Mouse (Mus musculus) embryonic facial prominence, embryonic 11.5 days (tissue): ENCODE results near the gene Hpdl. TPM values are rescaled to one million over a fixed set of nuclear protein-coding genes. Genes with fewer than 3 reads are reported as not detected.

Experiments used
- ATAC-seq: fragments of 200-750 bp; cut with Nextera tagmentation; replicated peaks from 2 replicates; pipeline ENCODE4 v1.8.0; 2017; ENCODE audit warnings: low read depth; ENCODE audit not compliant: insufficient number of reproducible peaks, low FRiP score, low TSS enrichment
- DNase-seq: peaks from one replicate; pipeline ENCODE4 v3.0.0-alpha.2; 2015; ENCODE audit warnings: low spot score
- H3K27ac ChIP-seq: fragments of 300-500 bp; sonication (generic); replicated peaks from 2 replicates; pipeline ENCODE4 v1.5.1; 2014; ENCODE audit warnings: mild to moderate bottlenecking, low read depth, low read length, control low read depth
- H3K27me3 ChIP-seq: fragments of 300-500 bp; sonication (generic); 2 replicates; pipeline ENCODE4 v1.6.1; 2014; ENCODE audit warnings: mild to moderate bottlenecking, low read length, moderate library complexity, mixed read lengths; ENCODE audit not compliant: control insufficient read depth, insufficient read depth
- H3K36me3 ChIP-seq: fragments of 300-500 bp; sonication (generic); replicated peaks from 2 replicates; pipeline ENCODE4 v1.6.1; 2014; ENCODE audit warnings: low read depth, mild to moderate bottlenecking, low read length, moderate library complexity, mixed read lengths; ENCODE audit not compliant: control insufficient read depth, insufficient read depth
- H3K4me1 ChIP-seq: fragments of 300-500 bp; sonication (generic); 2 replicates; pipeline ENCODE4 v1.6.1; 2014; ENCODE audit warnings: low read length, mixed read lengths; ENCODE audit not compliant: control insufficient read depth, insufficient read depth
- H3K4me2 ChIP-seq: fragments of 300-500 bp; sonication (generic); 2 replicates; pipeline ENCODE4 v1.6.1; 2014; ENCODE audit warnings: low read depth, mild to moderate bottlenecking, control low read depth, low read length, moderate library complexity
- H3K4me3 ChIP-seq: fragments of 300-500 bp; sonication (generic); 2 replicates; pipeline ENCODE4 v1.5.1; 2014; ENCODE audit warnings: low read depth, low read length, control low read depth
- H3K9ac ChIP-seq: fragments of 300-500 bp; sonication (generic); replicated peaks from 2 replicates; pipeline ENCODE4 v1.6.1; 2014; ENCODE audit warnings: mild to moderate bottlenecking, control low read depth, low read length
- H3K9me3 ChIP-seq: fragments of 300-500 bp; sonication (generic); replicated peaks from 2 replicates; pipeline ENCODE4 v1.6.1; 2016; ENCODE audit warnings: mild to moderate bottlenecking, low read length, inconsistent platforms, mixed read lengths; ENCODE audit not compliant: control insufficient read depth
- WGBS: fragments of 180-500 bp; shearing (Covaris S2); extraction: QIAGEN DNeasy Blood & Tissue Kit; methylation state at CpG from one replicate; pipeline ENCODE4 v1.1.7; 2014; 5-methylcytosine and 5-hydroxymethylcytosine counted together
- polyA plus RNA-seq: library from polyadenylated mRNA; unstranded; fragments of >200 nt; fragmentation: Nextera tagmentation; extraction: Ambion mirVana; gene quantifications from 2 replicates; pipeline ENCODE4 v1.2.1, GENCODE M21; 2014

Gene Hpdl
- polyA plus RNA-seq, 1 experiment from 2014 or later, result 1.2 TPM

DNA sequence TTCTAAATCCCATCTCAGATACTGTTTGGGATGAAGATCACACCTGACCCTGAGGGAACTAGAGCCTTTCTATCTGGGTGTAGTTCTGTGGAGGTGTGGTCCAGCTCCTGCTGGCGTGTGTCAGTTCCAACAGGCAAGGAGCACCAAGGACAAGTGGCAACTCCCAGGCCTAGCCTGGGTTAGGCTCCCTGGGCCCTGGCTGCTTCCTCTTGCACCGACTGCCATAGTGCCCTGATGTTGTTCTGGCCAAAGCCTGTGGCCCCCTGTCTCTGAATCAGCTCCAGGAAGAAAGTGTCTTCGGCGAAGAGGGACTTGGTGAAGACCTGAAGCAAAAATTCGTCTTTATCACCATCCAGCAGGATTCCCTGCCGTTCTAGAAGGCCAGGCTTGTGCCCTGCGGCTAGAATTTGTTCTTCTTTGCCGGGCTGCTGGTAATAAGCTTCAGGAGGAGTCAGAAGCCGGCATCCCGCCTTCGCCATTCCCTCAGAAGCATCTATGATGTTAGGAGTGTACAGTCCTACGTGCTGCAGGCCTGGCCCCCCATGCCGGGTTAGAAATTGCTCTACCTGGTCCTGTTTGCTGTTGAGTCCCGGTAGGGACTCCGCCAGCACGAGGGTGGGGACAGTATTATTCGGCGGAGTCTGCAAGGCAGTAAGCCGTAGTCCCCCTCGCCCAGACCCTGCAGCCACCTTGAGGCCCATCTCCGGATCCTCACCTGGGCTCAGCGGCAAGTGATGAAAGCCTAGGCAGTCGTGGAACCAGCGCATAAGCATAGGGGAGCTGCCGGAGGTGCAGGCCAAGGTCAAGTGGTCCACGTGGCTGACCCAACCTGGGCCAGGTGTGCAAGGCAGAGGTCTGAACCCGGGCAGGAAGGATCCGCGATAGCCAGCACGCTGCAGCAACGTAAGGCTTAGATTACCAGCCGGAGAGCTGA, 1.3 kb downstream of the Hpdl start:
- ATAC-seq, result 0 out of 2 replicates have a peak, but pooled peaks have one; percentile 2
- H3K9me3 ChIP-seq, result no peaks in the 10 kb centered on the region
- peak overlapping the region; percentile 48 for H3K4me3 ChIP-seq
- peak overlapping the region; percentile 56 for H3K9ac ChIP-seq
- no peaks in the 10 kb centered on the region for H3K36me3 ChIP-seq
- H3K27me3 ChIP-seq, result no peaks in the 10 kb centered on the region; the same call in 1 of the 2 replicates
- peaks cover 4% of the 10 kb centered on the region for H3K4me1 ChIP-seq
- WGBS, result 16% methylated on average over 32 of the region's 32 CpGs
- H3K27ac ChIP-seq, result no peak overlapping the region
- H3K4me2 ChIP-seq, result peak overlapping the region; percentile 93
- peak; percentile 12 for DNase-seq

DNA sequence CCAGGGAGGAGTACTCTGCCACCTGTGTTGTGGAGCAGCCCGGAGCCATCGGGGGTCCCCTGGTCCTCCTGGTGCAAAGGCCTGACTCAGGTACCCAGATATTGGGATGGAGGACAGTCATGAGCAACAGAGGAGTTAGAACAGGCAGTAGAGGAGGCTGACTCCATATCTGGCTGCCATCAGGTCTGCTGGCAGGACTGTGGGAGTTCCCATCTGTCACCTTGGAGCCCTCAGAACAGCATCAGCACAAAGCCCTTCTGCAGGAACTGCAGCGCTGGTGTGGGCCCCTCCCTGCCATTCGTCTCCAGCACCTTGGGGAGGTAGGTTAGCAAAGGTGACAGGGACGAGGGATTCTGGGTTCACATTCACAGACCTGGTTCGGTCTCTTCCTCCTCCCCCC, 4.0 kb downstream of the Hpdl start:
- no peak overlapping the region for H3K4me2 ChIP-seq
- no peaks in the 10 kb centered on the region for H3K9me3 ChIP-seq
- no peak overlapping the region for H3K9ac ChIP-seq
- H3K27me3 ChIP-seq, result no peaks in the 10 kb centered on the region; the same call in 1 of the 2 replicates
- no peaks in the 10 kb centered on the region for H3K36me3 ChIP-seq
- no peak overlapping the region for H3K4me3 ChIP-seq
- H3K4me1 ChIP-seq, result peaks cover 4% of the 10 kb centered on the region
- 92% methylated on average over 6 of the region's 6 CpGs for WGBS
- H3K27ac ChIP-seq, result no peak overlapping the region
- ATAC-seq, result no peak
- DNase-seq, result no peak

DNA sequence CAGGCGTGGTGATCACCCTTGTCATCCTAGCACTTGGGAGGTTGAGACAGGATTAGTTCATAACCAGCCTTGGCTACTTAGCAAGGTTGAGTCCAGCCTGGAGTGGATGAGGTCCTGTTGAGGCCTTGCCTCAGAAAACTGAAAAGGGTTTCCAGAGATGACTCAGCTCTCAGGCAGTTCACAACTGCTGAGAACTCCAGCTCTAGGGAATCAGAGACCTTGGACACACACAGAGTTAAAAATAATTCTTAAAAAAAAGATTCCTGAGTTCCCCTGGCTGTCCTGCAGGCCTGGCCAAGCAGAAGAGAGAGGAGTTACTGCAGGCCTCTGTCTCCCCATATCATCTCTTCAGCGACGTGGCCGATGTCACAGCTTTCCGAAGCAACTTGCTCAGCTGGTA, 6.2 kb downstream of the Hpdl start:
- Histone ChIP-seq H3K27ac (no peak overlapping the region), H3K4me1 (no peaks in the 10 kb centered on the region), H3K9ac (no peak overlapping the region), H3K4me2 (no peak overlapping the region), H3K9me3 (no peaks in the 10 kb centered on the region), H3K4me3 (no peak overlapping the region), H3K27me3 (no peaks in the 10 kb centered on the region; the same call in 1 of the 2 replicates), H3K36me3 (no peaks in the 10 kb centered on the region)
- WGBS, result 86% methylated on average over 5 of the region's 5 CpGs
- no peak for DNase-seq
- ATAC-seq, result no peak

DNA sequence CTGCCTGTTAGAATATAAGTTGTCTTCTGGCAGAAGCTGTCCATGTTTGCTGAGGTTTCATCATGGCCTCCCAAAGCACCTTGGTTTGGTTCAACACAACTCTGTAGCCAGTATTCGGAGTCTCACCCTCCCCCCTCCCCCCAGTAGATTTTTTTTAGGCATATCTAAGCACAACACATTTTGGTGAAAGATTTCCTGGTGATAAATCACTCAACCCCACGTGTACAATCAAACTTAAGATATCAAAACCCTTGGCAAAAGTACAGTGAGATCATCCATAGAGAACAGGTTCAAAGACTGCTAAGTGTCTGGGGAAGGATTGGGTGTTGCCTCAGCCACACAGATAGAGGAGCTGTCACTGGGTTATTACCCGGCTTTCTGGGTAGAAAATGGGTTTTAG, 10.5 kb downstream of the Hpdl start:
- Histone ChIP-seq H3K27me3 (no peaks in the 10 kb centered on the region), H3K36me3 (no peaks in the 10 kb centered on the region), H3K4me2 (no peak overlapping the region), H3K27ac (no peak overlapping the region), H3K4me1 (peaks cover 4% of the 10 kb centered on the region; the same call in 1 of the 2 replicates), H3K9ac (no peak overlapping the region), H3K4me3 (no peak overlapping the region), H3K9me3 (no peaks in the 10 kb centered on the region)
- no peak for ATAC-seq
- DNase-seq, result no peak
- 81% methylated on average over 3 of the region's 3 CpGs for WGBS

DNA sequence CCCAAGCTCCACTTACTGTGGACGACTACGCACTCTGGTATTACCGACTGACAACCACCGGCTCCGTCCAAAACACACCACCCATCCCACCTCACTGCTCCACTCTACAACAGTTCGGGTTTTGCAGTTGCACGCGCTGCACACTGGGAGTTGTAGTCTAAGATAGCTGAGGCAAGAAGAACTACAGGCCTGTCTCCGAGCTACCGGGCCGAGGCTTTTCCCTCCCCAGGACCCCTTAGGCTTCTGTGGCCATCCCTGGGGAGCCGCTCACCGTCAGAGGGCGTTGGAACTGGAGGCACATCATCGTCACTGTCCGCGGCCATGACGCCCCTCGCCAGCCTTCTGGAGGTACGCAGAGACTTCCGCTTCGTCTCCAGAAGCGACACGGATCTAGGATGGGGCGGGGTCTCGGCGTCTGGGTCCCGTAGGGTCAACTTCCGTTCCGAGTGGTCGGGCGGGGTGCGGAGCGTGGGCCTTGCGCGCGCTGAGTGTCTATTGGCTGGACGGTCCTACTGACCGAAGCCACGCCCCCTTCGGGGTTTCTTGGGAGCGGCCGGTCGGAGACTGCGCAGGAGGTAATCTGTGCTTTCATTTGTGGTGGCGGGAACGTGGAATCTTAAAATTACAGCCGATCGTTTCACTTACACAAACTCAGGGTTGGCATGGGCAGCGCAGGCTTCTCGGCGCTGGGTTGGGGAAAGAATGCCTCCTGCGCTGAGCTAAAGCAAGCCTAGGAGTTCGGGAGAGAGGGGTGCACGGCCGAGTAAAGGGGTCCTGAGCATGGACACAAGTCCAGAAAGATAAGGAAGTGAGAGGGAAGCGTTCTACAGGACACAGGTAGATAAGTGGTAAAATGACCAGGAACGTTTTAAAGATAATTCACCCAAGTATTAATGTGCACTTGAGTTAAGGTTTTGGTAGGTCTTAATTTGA, 14.0 kb downstream of the Hpdl start, which contains the start of the genes Toe1 and Mutyh:
Gene Toe1 (minus strand): TSS at position 444 of the 933 bp plus-strand sequence.
Gene Mutyh (plus strand): TSS at position 527 of the 933 bp plus-strand sequence.
- peak within 1 kb of the TSS; percentile 63 for H3K4me2 ChIP-seq
- peak within 1 kb of the TSS; percentile 43 for H3K27ac ChIP-seq
- H3K4me1 ChIP-seq, result peaks cover 4% of the 10 kb centered on the region; the same call in 1 of the 2 replicates
- no peaks in the 10 kb centered on the region for H3K36me3 ChIP-seq
- no peaks in the 10 kb centered on the region for H3K9me3 ChIP-seq
- under 1% methylated on average over 58 of the region's 58 CpGs for WGBS
- peak; percentile 98 for ATAC-seq
- no peaks in the 10 kb centered on the region for H3K27me3 ChIP-seq
- DNase-seq, result peak; percentile 100
- peak within 1 kb of the TSS; percentile 67 for H3K4me3 ChIP-seq
- peak within 1 kb of the TSS; percentile 86 for H3K9ac ChIP-seq

DNA sequence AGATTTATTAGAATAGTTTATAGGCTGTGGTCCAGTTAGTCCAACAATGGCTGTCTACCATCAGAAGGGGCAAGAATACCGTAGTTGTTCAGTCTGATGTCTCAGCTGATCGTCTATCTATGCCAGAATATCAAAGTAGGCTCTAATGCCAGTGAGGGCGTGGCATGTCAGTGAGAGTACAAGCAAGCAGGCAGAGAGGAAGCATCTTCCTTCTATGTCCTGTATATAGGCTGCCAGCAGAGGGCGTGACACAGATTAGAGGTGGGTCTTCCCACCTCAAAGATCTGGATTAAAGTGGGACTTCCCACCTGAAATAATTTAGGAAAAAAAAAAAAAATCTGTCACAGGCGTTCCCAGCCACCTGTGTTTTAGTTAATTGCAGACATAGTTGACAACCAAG, 21.6 kb downstream of the Hpdl start:
- WGBS, result 34% methylated on average over 5 of the region's 5 CpGs
- no peaks in the 10 kb centered on the region for H3K9me3 ChIP-seq
- no peak overlapping the region for H3K4me2 ChIP-seq
- H3K27me3 ChIP-seq, result no peaks in the 10 kb centered on the region
- DNase-seq (peak; percentile 35), ATAC-seq (no peak)
- H3K27ac ChIP-seq, result no peak overlapping the region
- H3K36me3 ChIP-seq, result no peaks in the 10 kb centered on the region
- no peaks in the 10 kb centered on the region for H3K4me1 ChIP-seq
- no peak overlapping the region for H3K9ac ChIP-seq
- H3K4me3 ChIP-seq, result no peak overlapping the region

DNA sequence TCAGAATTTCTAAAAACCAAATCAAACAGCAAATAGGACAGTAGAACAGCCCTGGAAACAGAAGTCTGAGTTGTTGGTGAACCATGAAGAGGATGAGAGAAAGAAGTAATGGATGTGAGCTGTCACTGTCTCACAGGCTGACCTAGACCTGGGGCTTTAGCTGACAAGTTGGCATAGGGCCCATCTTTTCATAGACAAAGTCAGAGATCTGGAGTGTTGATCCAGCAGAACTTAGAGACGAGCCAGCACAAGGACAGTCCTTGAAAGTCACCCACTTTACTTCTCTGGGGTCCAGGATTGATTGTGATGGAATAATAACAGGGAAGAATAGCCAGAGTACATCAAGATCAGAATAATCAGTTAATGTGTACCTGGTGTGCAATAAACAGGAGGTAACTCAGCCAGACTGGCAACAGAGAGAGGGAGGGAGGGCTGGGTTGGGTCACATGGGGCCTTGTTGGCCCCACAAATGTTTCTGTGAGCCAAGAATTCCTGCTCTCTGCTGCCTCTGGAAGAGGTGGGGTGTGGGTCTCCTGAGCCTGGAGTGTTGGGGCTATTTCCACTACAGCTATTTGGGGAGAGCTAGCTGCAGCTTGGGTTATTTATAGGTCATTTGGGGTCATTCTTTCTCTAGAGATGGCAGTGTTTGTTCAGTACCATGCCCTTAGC, 24.9 kb downstream of the Hpdl start:
- Histone ChIP-seq H3K27me3 (no peaks in the 10 kb centered on the region), H3K9ac (no peak overlapping the region), H3K4me2 (no peak overlapping the region), H3K4me1 (no peaks in the 10 kb centered on the region), H3K36me3 (no peaks in the 10 kb centered on the region), H3K4me3 (no peak overlapping the region), H3K9me3 (no peaks in the 10 kb centered on the region), H3K27ac (no peak overlapping the region)
- WGBS, result 81% methylated on average over 1 of the region's 1 CpGs
- DNase-seq, result no peak
- ATAC-seq, result no peak
